Mouse (Mus musculus) MEL (cell line): ENCODE data around the gene Morc4. TPM values are rescaled to one million over a fixed set of nuclear protein-coding genes. Genes with fewer than 3 reads are reported as not detected.

ENCODE experiments used
- DNase-seq: peaks from one replicate; pipeline ENCODE4 v3.0.0; 2011; ENCODE audit warnings: low read depth, low spot score
- H3K27ac ChIP-seq: 2 replicates; pipeline ENCODE4 v1.5.1; 2012; ENCODE audit warnings: low read depth, mild to moderate bottlenecking, control low read depth, low read length, moderate library complexity; ENCODE audit not compliant: control insufficient read depth
- H3K27me3 ChIP-seq, 2 experiments: fragments of 150-350 bp in 1 of 2; sonication (generic) in 1 of 2; 2 replicates each; pipeline ENCODE4 v1.6.1; 2012; ENCODE audit warnings: low read length in 2 of 2, mild to moderate bottlenecking in 2 of 2, improper control_type of control experiment in 1 of 2, moderate library complexity in 1 of 2; ENCODE audit not compliant: insufficient read depth in 2 of 2, control insufficient read depth in 1 of 2
- H3K36me3 ChIP-seq, 2 experiments: 2 replicates each; pipeline ENCODE4 v1.6.1; 2012 to 2014; ENCODE audit warnings: low read length in 2 of 2, improper control_type of control experiment in 1 of 2, inconsistent platforms in 1 of 2, mild to moderate bottlenecking in 1 of 2; ENCODE audit not compliant: insufficient read depth in 2 of 2, control insufficient read depth in 1 of 2
- H3K4me1 ChIP-seq, 2 experiments: fragments of 150-350 bp in 1 of 2; sonication (generic) in 1 of 2; 2 replicates each; pipeline ENCODE4 v1.6.1; 2012; ENCODE audit warnings: low read length in 2 of 2, improper control_type of control experiment in 1 of 2, mild to moderate bottlenecking in 1 of 2; ENCODE audit not compliant: insufficient read depth in 2 of 2, control insufficient read depth in 1 of 2
- H3K4me3 ChIP-seq, 2 experiments: fragments of 150-350 bp in 1 of 2; sonication (generic) in 1 of 2; 2 replicates each; pipeline ENCODE4 v1.5.1; 2012; ENCODE audit warnings: low read depth in 2 of 2, low read length in 2 of 2, mild to moderate bottlenecking in 2 of 2, moderate library complexity in 2 of 2, control low read depth in 1 of 2, improper control_type of control experiment in 1 of 2; ENCODE audit not compliant: control insufficient read depth in 1 of 2, insufficient read depth in 1 of 2
- H3K79me2 ChIP-seq: 2 replicates; pipeline ENCODE4 v1.6.1; 2012; ENCODE audit warnings: mild to moderate bottlenecking, low read length, moderate library complexity; ENCODE audit not compliant: control insufficient read depth, poor library complexity, insufficient read depth
- H3K9ac ChIP-seq: 2 replicates; pipeline ENCODE4 v1.6.1; 2012; ENCODE audit warnings: low read depth, mild to moderate bottlenecking, control low read depth, low read length, moderate library complexity; ENCODE audit not compliant: control insufficient read depth, poor library complexity, severe bottlenecking
- H3K9me3 ChIP-seq: fragments of 150-350 bp; sonication (generic); replicated peaks from 2 replicates; pipeline ENCODE4 v1.6.1; 2012; ENCODE audit warnings: mild to moderate bottlenecking, low read length, improper control_type of control experiment, moderate library complexity; ENCODE audit not compliant: insufficient read depth
- BHLHE40 ChIP-seq: IDR thresholded peaks from 2 replicates; pipeline ENCODE4 v1.6.1; 2012; ENCODE audit warnings: low read depth, mild to moderate bottlenecking, inconsistent platforms, low read length, improper control_type of control experiment, borderline replicate concordance
- CHD1 ChIP-seq: IDR thresholded peaks from 2 replicates; pipeline ENCODE4 v1.6.1; 2012; ENCODE audit warnings: low read depth, mild to moderate bottlenecking, inconsistent platforms, low read length, improper control_type of control experiment
- CHD2 ChIP-seq: IDR thresholded peaks from 2 replicates; pipeline ENCODE4 v1.6.1; 2011; ENCODE audit warnings: low read length, improper control_type of control experiment
- CTCF ChIP-seq, 3 experiments: IDR thresholded peaks in 2 of 3; conservative IDR thresholded peaks in 1 of 3; 2 replicates each; pipeline ENCODE4 v1.5.1; 2011 to 2012; ENCODE audit warnings: low read length in 3 of 3, low read depth in 2 of 3, mild to moderate bottlenecking in 2 of 3, improper control_type of control experiment in 1 of 3, inconsistent platforms in 1 of 3, mixed read lengths in 1 of 3, moderate library complexity in 1 of 3; ENCODE audit not compliant: control insufficient read depth in 1 of 3, insufficient read depth in 1 of 3, poor library complexity in 1 of 3, severe bottlenecking in 1 of 3
- E2F4 ChIP-seq: IDR thresholded peaks from 2 replicates; pipeline ENCODE4 v1.6.1; 2011; ENCODE audit warnings: low read depth, low read length, improper control_type of control experiment, borderline replicate concordance
- ELF1 ChIP-seq: IDR thresholded peaks from 2 replicates; pipeline ENCODE4 v1.6.1; 2014; ENCODE audit warnings: low read depth, mild to moderate bottlenecking, inconsistent platforms, low read length, improper control_type of control experiment, moderate library complexity
- GATA1 ChIP-seq: IDR thresholded peaks from 2 replicates; pipeline ENCODE4 v1.6.1; 2011; ENCODE audit warnings: low read depth, low read length, improper control_type of control experiment
- HCFC1 ChIP-seq: IDR thresholded peaks from 2 replicates; pipeline ENCODE4 v1.6.1; 2012; ENCODE audit warnings: low read depth, mild to moderate bottlenecking, inconsistent platforms, low read length, improper control_type of control experiment, moderate library complexity
- JUND ChIP-seq: IDR thresholded peaks from 2 replicates; pipeline ENCODE4 v1.6.1; 2011; ENCODE audit warnings: low read depth, mild to moderate bottlenecking, improper control_type of control experiment, low read length
- KAT2A ChIP-seq: conservative IDR thresholded peaks from 2 replicates; pipeline ENCODE4 v1.6.1; 2012; ENCODE audit warnings: low read depth, low read length, improper control_type of control experiment, inconsistent platforms
- MAX ChIP-seq: IDR thresholded peaks from 2 replicates; pipeline ENCODE4 v1.6.1; 2011; ENCODE audit warnings: low read length, improper control_type of control experiment
- MAZ ChIP-seq: IDR thresholded peaks from 2 replicates; pipeline ENCODE4 v1.6.1; 2012; ENCODE audit warnings: low read depth, mild to moderate bottlenecking, inconsistent platforms, low read length, improper control_type of control experiment
- MEF2A ChIP-seq: IDR thresholded peaks from 2 replicates; pipeline ENCODE4 v1.6.1; 2014; ENCODE audit warnings: low read depth, mild to moderate bottlenecking, inconsistent platforms, low read length, improper control_type of control experiment; ENCODE audit not compliant: poor library complexity, insufficient replicate concordance, severe bottlenecking; ENCODE audit errors: extremely low read depth
- MXI1 ChIP-seq: IDR thresholded peaks from 2 replicates; pipeline ENCODE4 v1.6.1; 2011; ENCODE audit warnings: mild to moderate bottlenecking, low read depth, low read length, improper control_type of control experiment
- MYB ChIP-seq: IDR thresholded peaks from 2 replicates; pipeline ENCODE4 v1.6.1; 2011; ENCODE audit warnings: mild to moderate bottlenecking, low read depth, low read length, improper control_type of control experiment
- NELFE ChIP-seq: IDR thresholded peaks from 2 replicates; pipeline ENCODE4 v1.6.1; 2011; ENCODE audit warnings: low read depth, low read length, improper control_type of control experiment
- NRF1 ChIP-seq: IDR thresholded peaks from 2 replicates; pipeline ENCODE4 v1.6.1; 2014; ENCODE audit warnings: low read depth, mild to moderate bottlenecking, inconsistent platforms, low read length, improper control_type of control experiment, moderate library complexity; ENCODE audit not compliant: poor library complexity, insufficient read depth, severe bottlenecking
- POLR2AphosphoS2 ChIP-seq: IDR thresholded peaks from 2 replicates; pipeline ENCODE4 v1.6.1; 2011; ENCODE audit warnings: low read length, improper control_type of control experiment
- POLR2AphosphoS5 ChIP-seq: IDR thresholded peaks from 2 replicates; pipeline ENCODE4 v1.6.1; 2012; ENCODE audit warnings: low read depth, borderline replicate concordance, mild to moderate bottlenecking, inconsistent platforms, low read length, moderate library complexity, mixed read lengths
- RCOR1 ChIP-seq: IDR thresholded peaks from 2 replicates; pipeline ENCODE4 v1.6.1; 2012; ENCODE audit warnings: low read depth, mild to moderate bottlenecking, inconsistent platforms, low read length, improper control_type of control experiment
- TAL1 ChIP-seq: IDR thresholded peaks from 2 replicates; pipeline ENCODE4 v1.6.1; 2012; ENCODE audit warnings: mild to moderate bottlenecking, inconsistent platforms, low read length, moderate library complexity, mixed read lengths
- TBP ChIP-seq: IDR thresholded peaks from 2 replicates; pipeline ENCODE4 v1.8.0; 2011; ENCODE audit warnings: low read depth, low read length, improper control_type of control experiment
- UBTF ChIP-seq: IDR thresholded peaks from 2 replicates; pipeline ENCODE4 v1.6.1; 2012; ENCODE audit warnings: low read depth, mild to moderate bottlenecking, inconsistent platforms, low read length, improper control_type of control experiment, moderate library complexity, borderline replicate concordance; ENCODE audit not compliant: insufficient read depth
- ZKSCAN1 ChIP-seq: IDR thresholded peaks from 2 replicates; pipeline ENCODE4 v1.6.1; 2012; ENCODE audit warnings: low read depth, mild to moderate bottlenecking, inconsistent platforms, low read length, improper control_type of control experiment, moderate library complexity
- ZMIZ1 ChIP-seq: IDR thresholded peaks from 2 replicates; pipeline ENCODE4 v1.6.1; 2012; ENCODE audit warnings: low read depth, mild to moderate bottlenecking, inconsistent platforms, low read length, improper control_type of control experiment, moderate library complexity
- ZNF384 ChIP-seq: IDR thresholded peaks from 2 replicates; pipeline ENCODE4 v1.6.1; 2012; ENCODE audit warnings: low read depth, mild to moderate bottlenecking, inconsistent platforms, low read length, improper control_type of control experiment
- polyA plus RNA-seq, 2 experiments: library from polyadenylated mRNA; stranded (reverse) in 1 of 2; unstranded in 1 of 2; fragments of >175 nt in 1 of 2; fragments of >200 nt in 1 of 2; gene quantifications; 2 replicates each; pipeline versions ENCODE4 v1.2.1 to v1.2.4; 2012; ENCODE audit warnings: low replicate concordance in 2 of 2, low read depth in 1 of 2; ENCODE audit not compliant: insufficient read length in 2 of 2, insufficient read depth in 1 of 2, missing spikeins in 1 of 2
- total RNA-seq: library from RNA; depleted of rRNA; stranded (reverse); fragments of 300-350 nt; gene quantifications from 2 replicates; pipeline ENCODE4 v1.2.3, GENCODE M21; 2012

Morc4 gene
- total and polyA plus RNA-seq, 3 experiments, result 4.2 to 221 (median 20.4) TPM

- TF ChIP-seq NELFE (no peak), MAX (no peak), ZKSCAN1 (no peak), NRF1 (no peak), MYB (no peak), MXI1 (no peak), TBP (no peak), RCOR1 (no peak), ELF1 (no peak), POLR2AphosphoS5 (no peak), CHD1 (no peak), E2F4 (no peak), MEF2A (no peak), UBTF (no peak), KAT2A (no peak), BHLHE40 (no peak)
- TF ChIP-seq, all 39 proteins: peak for 0
- Histone ChIP-seq H3K4me1 (no peaks in the 10 kb centered on the region), H3K27ac (no peak overlapping the region), H3K36me3 (no peaks in the 10 kb centered on the region), H3K27me3 (peaks cover 4 to 17% of the 10 kb centered on the region in 2 experiments; a peak in 2 of 4 replicates), H3K9me3 (no peaks in the 10 kb centered on the region), H3K79me2 (no peaks in the 10 kb centered on the region), H3K4me3 (no peak overlapping the region), H3K9ac (no peak overlapping the region)
- DNase-seq, result no peak
These were observed 6.5 kb upstream of the Morc4 start for GRCm38 (mm10) chrX:139877936-139878335.

- peaks cover 7 to 19% of the 10 kb centered on the region in 2 experiments for H3K27me3 ChIP-seq
- no peak for TF ChIP-seq HCFC1
- TF ChIP-seq ZKSCAN1, result no peak
- no peak for TF ChIP-seq GATA1
- no peak for TF ChIP-seq POLR2AphosphoS2
- TF ChIP-seq CTCF (IDR thresholded peaks at IDR 0.05 in 2 of 3, conservative IDR thresholded peaks at IDR 0.05 in 1 of 3; ENCODE audit: control insufficient read depth in 1 of 3, insufficient read depth in 1 of 3, low read depth in 2 of 3, low read length in 3 of 3, poor library complexity in 1 of 3, severe bottlenecking in 1 of 3), result no peak
- no peak for TF ChIP-seq E2F4
- TF ChIP-seq JUND, result no peak
- TF ChIP-seq NRF1, result no peak
- TF ChIP-seq CHD2, result no peak
- TF ChIP-seq ZNF384, result no peak
- TF ChIP-seq ZMIZ1, result no peak
- TF ChIP-seq TAL1, result no peak
- no peak for TF ChIP-seq MAZ
- no peaks in the 10 kb centered on the region for H3K79me2 ChIP-seq
- DNase-seq, result no peak
- no peaks in the 10 kb centered on the region for H3K9me3 ChIP-seq
- H3K4me3 ChIP-seq, result no peak overlapping the region
- H3K9ac ChIP-seq, result no peak overlapping the region
- no peaks in the 10 kb centered on the region for H3K36me3 ChIP-seq
- no peak overlapping the region for H3K27ac ChIP-seq
- H3K4me1 ChIP-seq, result no peaks in the 10 kb centered on the region
These were observed 5.6 kb upstream of the Morc4 start for GRCm38 (mm10) chrX:139877105-139877504.
